Mouse (Mus musculus) kidney, embryonic 16.5 days (tissue): ENCODE data around the gene Clec2e. TPM values are rescaled to one million over a fixed set of nuclear protein-coding genes. Genes with fewer than 3 reads are reported as not detected.
"Not testable (repeated sequence)": the region's sequence is repeated elsewhere in the genome, so short reads cannot be mapped to it uniquely, and the experiment has no call there.

ENCODE experiments used
- ATAC-seq: fragments of 200-750 bp; cut with Nextera tagmentation; 2 replicates; pipeline ENCODE4 v1.8.0; 2017; ENCODE audit warnings: moderate TSS enrichment; ENCODE audit not compliant: low FRiP score, low TSS enrichment
- H3K27ac ChIP-seq: fragments of 300-500 bp; sonication (generic); 2 replicates; pipeline ENCODE4 v1.5.1; 2014; ENCODE audit warnings: low read length
- H3K27me3 ChIP-seq: fragments of 300-500 bp; sonication (generic); 2 replicates; pipeline ENCODE4 v1.6.1; 2014; ENCODE audit warnings: low read length, control low read depth, mixed read lengths; ENCODE audit not compliant: insufficient read depth
- H3K36me3 ChIP-seq: fragments of 300-500 bp; sonication (generic); 2 replicates; pipeline ENCODE4 v1.6.1; 2014; ENCODE audit warnings: low read length, control low read depth, mixed read lengths; ENCODE audit not compliant: insufficient read depth
- H3K4me1 ChIP-seq: fragments of 300-500 bp; sonication (generic); 2 replicates; pipeline ENCODE4 v1.6.1; 2014; ENCODE audit warnings: low read length, control low read depth, mixed read lengths; ENCODE audit not compliant: insufficient read depth
- H3K4me2 ChIP-seq: fragments of 300-500 bp; sonication (generic); replicated peaks from 2 replicates; pipeline ENCODE4 v1.6.1; 2014; ENCODE audit warnings: low read depth, low read length
- H3K4me3 ChIP-seq: fragments of 300-500 bp; sonication (generic); 2 replicates; pipeline ENCODE4 v1.5.1; 2014; ENCODE audit warnings: mild to moderate bottlenecking, low read length
- H3K9ac ChIP-seq: fragments of 300-500 bp; sonication (generic); replicated peaks from 2 replicates; pipeline ENCODE4 v1.6.1; 2014; ENCODE audit warnings: low read length
- H3K9me3 ChIP-seq: fragments of 300-500 bp; sonication (generic); 2 replicates; pipeline ENCODE4 v1.6.1; 2016; ENCODE audit warnings: low read length, control low read depth
- WGBS: fragments of 180-500 bp; shearing (Covaris S2); extraction: QIAGEN DNeasy Blood & Tissue Kit; methylation state at CpG from one replicate; pipeline ENCODE4 v1.1.7; 2014; 5-methylcytosine and 5-hydroxymethylcytosine counted together
- polyA plus RNA-seq: library from polyadenylated mRNA; unstranded; fragments of >200 nt; fragmentation: Nextera tagmentation; extraction: Ambion mirVana; gene quantifications from 2 replicates; pipeline ENCODE4 v1.2.1, GENCODE M21; 2015

The Clec2e gene
- not detected in 2 replicates for polyA plus RNA-seq

- not testable (repeated sequence) for H3K4me3 ChIP-seq, H3K27me3 ChIP-seq, H3K9ac ChIP-seq, H3K4me1 ChIP-seq, ATAC-seq, H3K27ac ChIP-seq, H3K36me3 ChIP-seq, H3K9me3 ChIP-seq, H3K4me2 ChIP-seq
- WGBS: 43% methylated on average over 1 of the region's 1 CpGs
These were observed at the start of gene Clec2e for GRCm38 (mm10) chr6:129100794-129101193. Clec2e (minus strand) TSS chr6:129100913.

GRCm38 (mm10) chr6:129146812-129147211 lies 46.1 kb upstream of the Clec2e start:
- ATAC-seq: no peak
- no peaks in the 10 kb centered on the region for H3K27me3 ChIP-seq
- no peak overlapping the region for H3K27ac ChIP-seq
- no peaks in the 10 kb centered on the region for H3K36me3 ChIP-seq
- no peak overlapping the region for H3K4me2 ChIP-seq
- 95% methylated on average over 2 of the region's 2 CpGs for WGBS
- H3K9me3 ChIP-seq: no peaks in the 10 kb centered on the region
- no peaks in the 10 kb centered on the region for H3K4me1 ChIP-seq
- no peak overlapping the region for H3K9ac ChIP-seq
- H3K4me3 ChIP-seq: no peak overlapping the region

- no peak overlapping the region for H3K4me3 ChIP-seq
- H3K9me3 ChIP-seq: no peaks in the 10 kb centered on the region
- H3K27ac ChIP-seq: no peak overlapping the region
- no peaks in the 10 kb centered on the region for H3K4me1 ChIP-seq
- 74% methylated on average over 4 of the region's 4 CpGs for WGBS
- no peak overlapping the region for H3K9ac ChIP-seq
- ATAC-seq: no peak
- H3K4me2 ChIP-seq: no peak overlapping the region
- no peaks in the 10 kb centered on the region for H3K27me3 ChIP-seq
- H3K36me3 ChIP-seq: no peaks in the 10 kb centered on the region
These were observed 32.1 kb upstream of the Clec2e start for GRCm38 (mm10) chr6:129132604-129133341.

- Histone ChIP-seq H3K4me3 (no peak overlapping the region), H3K36me3 (no peaks in the 10 kb centered on the region), H3K27me3 (no peaks in the 10 kb centered on the region), H3K9ac (no peak overlapping the region), H3K9me3 (no peaks in the 10 kb centered on the region), H3K4me2 (no peak overlapping the region), H3K4me1 (no peaks in the 10 kb centered on the region), H3K27ac (no peak overlapping the region)
- ATAC-seq: no peak
These were observed 26.1 kb upstream of the Clec2e start for GRCm38 (mm10) chr6:129126861-129127260.

- H3K4me1 ChIP-seq, H3K36me3 ChIP-seq, ATAC-seq: not testable (repeated sequence)
These were observed 23.8 kb upstream of the Clec2e start for GRCm38 (mm10) chr6:129124531-129124930.

GRCm38 (mm10) chr6:129116223-129116622 lies 15.5 kb upstream of the Clec2e start:
- H3K4me1 ChIP-seq: no peaks in the 10 kb centered on the region
- ATAC-seq: no peak
- H3K4me3 ChIP-seq: no peak overlapping the region
- WGBS: 96% methylated on average over 3 of the region's 3 CpGs
- H3K9ac ChIP-seq: no peak overlapping the region
- H3K27me3 ChIP-seq: no peaks in the 10 kb centered on the region
- no peak overlapping the region for H3K4me2 ChIP-seq
- no peaks in the 10 kb centered on the region for H3K9me3 ChIP-seq
- H3K36me3 ChIP-seq: no peaks in the 10 kb centered on the region
- H3K27ac ChIP-seq: no peak overlapping the region

More at GRCm38 (mm10) chr6:129124531-129124930, 23.8 kb upstream of the Clec2e start:
- H3K4me2 ChIP-seq, H3K9ac ChIP-seq, H3K9me3 ChIP-seq, H3K27ac ChIP-seq, H3K4me3 ChIP-seq, H3K27me3 ChIP-seq: not testable (repeated sequence)

- not testable (repeated sequence) for H3K9ac ChIP-seq, H3K4me1 ChIP-seq, H3K9me3 ChIP-seq, H3K27ac ChIP-seq, H3K36me3 ChIP-seq, H3K4me2 ChIP-seq, H3K27me3 ChIP-seq, H3K4me3 ChIP-seq, ATAC-seq
- 80% methylated on average over 3 of the region's 3 CpGs for WGBS
These were observed 13.5 kb upstream of the Clec2e start for GRCm38 (mm10) chr6:129114237-129114636.

GRCm38 (mm10) chr6:129113769-129114168 lies 13.1 kb upstream of the Clec2e start:
- Histone ChIP-seq H3K4me1 (no peaks in the 10 kb centered on the region), H3K9ac (no peak overlapping the region), H3K4me3 (no peak overlapping the region), H3K4me2 (no peak overlapping the region), H3K36me3 (no peaks in the 10 kb centered on the region), H3K27ac (no peak overlapping the region), H3K27me3 (no peaks in the 10 kb centered on the region), H3K9me3 (no peaks in the 10 kb centered on the region)
- peak; percentile 46 for ATAC-seq
- WGBS: 61% methylated on average over 1 of the region's 1 CpGs

GRCm38 (mm10) chr6:129113030-129113673 lies 12.4 kb upstream of the Clec2e start:
- Histone ChIP-seq H3K4me2 (no peak overlapping the region), H3K4me1 (no peaks in the 10 kb centered on the region), H3K9me3 (no peaks in the 10 kb centered on the region), H3K27ac (peak overlapping the region; percentile 25; the same call in 1 of the 2 replicates), H3K9ac (no peak overlapping the region), H3K27me3 (no peaks in the 10 kb centered on the region), H3K36me3 (no peaks in the 10 kb centered on the region), H3K4me3 (no peak overlapping the region)
- 86% methylated on average over 1 of the region's 1 CpGs for WGBS
- peak; percentile 86 for ATAC-seq

- no peak overlapping the region for H3K4me2 ChIP-seq
- no peak for ATAC-seq
- WGBS: 64% methylated on average over 1 of the region's 1 CpGs
- H3K27me3 ChIP-seq: no peaks in the 10 kb centered on the region
- peak overlapping the region; percentile 25; the same call in 1 of the 2 replicates for H3K27ac ChIP-seq
- no peaks in the 10 kb centered on the region for H3K36me3 ChIP-seq
- no peaks in the 10 kb centered on the region for H3K9me3 ChIP-seq
- H3K4me1 ChIP-seq: no peaks in the 10 kb centered on the region
- H3K4me3 ChIP-seq: no peak overlapping the region
- no peak overlapping the region for H3K9ac ChIP-seq
These were observed 11.8 kb upstream of the Clec2e start for GRCm38 (mm10) chr6:129112526-129112925.
